Mouse (Mus musculus): ENCODE measurements around the gene Slc35g2. TPM values are rescaled to one million over a fixed set of nuclear protein-coding genes. Genes with fewer than 3 reads are reported as not detected.

Gene Slc35g2
- total and polyA plus RNA-seq, 3 experiments, result not detected

GRCm38 (mm10) chr9:100534686-100535085 is 36.2 kb downstream of the Slc35g2 start:
- H3K4me3 ChIP-seq (replicated peaks in 1 of 3; ENCODE audit: low read depth in 2 of 3, low read length in 2 of 3, poor library complexity in 1 of 3), result no peak overlapping the region
- TF ChIP-seq MAFK (IDR thresholded peaks at IDR 0.05; ENCODE audit: insufficient replicate concordance, low read length) (no peak), ELF1 (IDR thresholded peaks at IDR 0.05; ENCODE audit: low read depth, low read length) (no peak), KAT2A (IDR thresholded peaks at IDR 0.05; ENCODE audit: insufficient replicate concordance, low read length) (no peak), TCF12 (IDR thresholded peaks at IDR 0.05; ENCODE audit: low read depth, low read length) (no peak), EP300 (IDR thresholded peaks at IDR 0.05; ENCODE audit: low read length) (no peak), ZKSCAN1 (IDR thresholded peaks at IDR 0.05; ENCODE audit: borderline replicate concordance, low read depth, low read length) (no peak), CHD2 (IDR thresholded peaks at IDR 0.05; ENCODE audit: low read length) (no peak), HCFC1 (IDR thresholded peaks at IDR 0.05; ENCODE audit: low read depth, low read length) (no peak), POLR2AphosphoS2 (IDR thresholded peaks at IDR 0.05; ENCODE audit: low read depth, low read length) (no peak), ZNF384 (IDR thresholded peaks at IDR 0.05; ENCODE audit: low read depth, low read length) (no peak), CHD1 (IDR thresholded peaks at IDR 0.05; ENCODE audit: low read depth, low read length) (no peak), MAZ (IDR thresholded peaks at IDR 0.05; ENCODE audit: low read depth, low read length) (no peak), GABPA (IDR thresholded peaks at IDR 0.05; ENCODE audit: insufficient replicate concordance, low read depth, low read length) (no peak)
- H3K36me3 ChIP-seq (replicated peaks in 1 of 2; ENCODE audit: control insufficient read depth in 1 of 2, insufficient read depth in 1 of 2, low read length in 1 of 2), result peaks cover 0 to 10% of the 10 kb centered on the region in 2 experiments
- no peak overlapping the region for H3K27ac ChIP-seq (ENCODE audit: insufficient read depth, low read depth)
- in situ Hi-C loops (cut with MboI; ENCODE audit: low pct_ligation_motif_present, low pct_unique_long_range_greater_than_20kb, low sequenced_read_pairs) (no loop called here), dilution Hi-C loops (cut with MboI; ENCODE audit: extremely low pct_ligation_motif_present, extremely low pct_unique_long_range_greater_than_20kb, low sequenced_read_pairs) (no loop called here)
- no peak for DNase-seq (ENCODE audit: extremely low read depth)
- H3K79me2 ChIP-seq (replicated peaks; ENCODE audit: control insufficient read depth, extremely low read depth, insufficient read depth, poor library complexity, severe bottlenecking), result peaks cover 43% of the 10 kb centered on the region
- no peak overlapping the region for H3K9ac ChIP-seq (ENCODE audit: insufficient read depth, low read depth)
- peaks cover 0 to 20% of the 10 kb centered on the region in 2 experiments; a peak in 2 of 4 replicates for H3K4me1 ChIP-seq (ENCODE audit: control insufficient read depth in 1 of 2, insufficient read depth in 2 of 2)
- no peak overlapping the region for H3K4me2 ChIP-seq (ENCODE audit: insufficient read depth, low read depth, poor library complexity, severe bottlenecking)
- H3K9me3 ChIP-seq (replicated peaks; ENCODE audit: low read length), result peaks cover 4% of the 10 kb centered on the region
- H3K27me3 ChIP-seq (replicated peaks), result no peaks in the 10 kb centered on the region

DNA sequence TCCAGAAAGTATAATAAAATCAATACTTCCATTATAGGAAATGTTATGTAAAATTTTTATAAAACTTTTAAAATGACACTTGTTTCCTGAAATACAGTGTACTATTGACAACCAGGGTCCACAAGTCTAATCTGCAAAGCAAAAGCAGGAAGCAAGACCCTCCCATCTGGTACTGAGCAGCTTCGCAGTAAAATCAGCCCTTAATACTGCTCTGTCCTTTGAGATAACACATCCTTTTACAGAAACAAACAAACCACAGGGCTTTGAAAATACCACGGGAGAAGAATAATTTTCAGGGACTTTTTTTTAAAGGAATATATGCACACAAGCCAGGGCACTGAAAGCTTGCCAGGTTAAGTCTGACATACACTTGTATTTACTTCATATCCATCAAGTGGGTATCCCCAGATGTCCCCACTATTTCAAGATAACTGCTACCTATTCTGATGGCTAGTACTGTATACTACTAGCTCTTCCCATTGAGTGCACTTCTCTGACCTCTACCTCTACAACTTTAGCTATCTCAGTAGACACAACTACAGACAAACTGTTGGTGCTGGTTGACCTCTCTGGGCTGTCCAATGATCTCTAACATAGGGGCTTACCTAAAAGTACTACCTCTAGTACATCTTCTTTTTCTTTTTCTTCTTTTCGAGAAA is 37.9 kb downstream of the Slc35g2 start:
- in situ Hi-C loops (cut with MboI; ENCODE audit: low pct_ligation_motif_present, low pct_unique_long_range_greater_than_20kb, low sequenced_read_pairs) (no loop called here), dilution Hi-C loops (cut with MboI; ENCODE audit: extremely low pct_ligation_motif_present, extremely low pct_unique_long_range_greater_than_20kb, low sequenced_read_pairs) (no loop called here)
- DNase-seq (ENCODE audit: extremely low read depth), result no peak
- no peak overlapping the region for H3K4me2 ChIP-seq (ENCODE audit: insufficient read depth, low read depth, poor library complexity, severe bottlenecking)
- peaks cover 36% of the 10 kb centered on the region for H3K79me2 ChIP-seq (replicated peaks; ENCODE audit: control insufficient read depth, extremely low read depth, insufficient read depth, poor library complexity, severe bottlenecking)
- peaks cover 0 to 24% of the 10 kb centered on the region in 2 experiments; a peak in 2 of 4 replicates for H3K4me1 ChIP-seq (ENCODE audit: control insufficient read depth in 1 of 2, insufficient read depth in 2 of 2)
- peaks cover 10% of the 10 kb centered on the region for H3K9me3 ChIP-seq (replicated peaks; ENCODE audit: low read length)
- no peaks in the 10 kb centered on the region for H3K27me3 ChIP-seq (replicated peaks)
- peaks cover 0 to 10% of the 10 kb centered on the region in 2 experiments for H3K36me3 ChIP-seq (replicated peaks in 1 of 2; ENCODE audit: control insufficient read depth in 1 of 2, insufficient read depth in 1 of 2, low read length in 1 of 2)
- no peak overlapping the region for H3K9ac ChIP-seq (ENCODE audit: insufficient read depth, low read depth)
- no peak overlapping the region for H3K27ac ChIP-seq (ENCODE audit: insufficient read depth, low read depth)
- TF ChIP-seq ZMIZ1 (IDR thresholded peaks at IDR 0.05; ENCODE audit: low read depth, low read length) (no peak), ZC3H11A (IDR thresholded peaks at IDR 0.05; ENCODE audit: low read depth, low read length) (no peak), CHD2 (IDR thresholded peaks at IDR 0.05; ENCODE audit: low read length) (no peak)
- no peak overlapping the region for H3K4me3 ChIP-seq (replicated peaks in 1 of 3; ENCODE audit: low read depth in 2 of 3, low read length in 2 of 3, poor library complexity in 1 of 3)
